Mouse (Mus musculus): ENCODE measurements at regions not wholly inside any gene's neighbourhood (a gene's known extent, or its start where the extent isn't known, plus 50 kb on each side); places are given as distances from the start of the nearest gene placed in this dataset.

DNA sequence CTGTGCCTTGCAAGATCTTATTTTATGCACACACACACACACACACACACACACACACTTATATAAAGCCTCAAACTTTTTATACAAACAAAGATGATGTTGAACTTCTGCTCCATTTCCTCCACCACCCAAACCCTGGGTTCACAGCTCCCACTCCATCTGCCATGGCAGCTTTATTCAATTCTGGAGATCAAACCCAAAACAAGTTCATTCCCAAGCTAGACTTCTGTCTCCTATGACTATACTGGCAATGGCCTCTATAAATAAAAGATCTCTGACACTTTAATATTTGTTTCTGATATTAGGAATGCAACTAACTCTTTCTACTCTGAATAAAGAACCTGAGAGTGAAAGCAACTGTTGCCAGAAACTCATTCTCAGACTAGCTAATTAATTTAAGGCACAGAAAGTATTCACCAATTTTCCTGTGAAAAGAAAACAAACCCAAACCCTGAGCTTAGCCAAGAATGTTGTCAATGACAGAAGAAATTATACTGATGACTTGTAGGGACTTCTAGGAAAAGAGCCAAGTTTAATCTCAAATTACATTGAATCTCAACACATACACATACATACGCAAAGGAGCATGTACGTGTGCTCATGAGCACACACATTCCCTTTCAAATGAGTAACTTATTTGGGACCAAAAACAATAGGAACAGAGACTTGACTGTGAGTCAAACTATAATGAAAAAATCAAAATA lies 695.1 kb upstream of the 4930412O13Rik start:
- TF ChIP-seq CTCF (IDR thresholded peaks at IDR 0.05) (no peak), EP300 (IDR thresholded peaks at IDR 0.05) (no peak)
